Mouse (Mus musculus) frontal cortex, postnatal 14 days (tissue): ENCODE data around the gene Grip1.
A peak's percentile ranks its signal among the peaks of the same experiment; 100 is the strongest.
"Not testable (repeated sequence)": the region's sequence is repeated elsewhere in the genome, so short reads cannot be mapped to it uniquely, and the experiment has no call there.

ENCODE experiments used
- DNase-seq, 2 experiments: peaks; one replicate each; pipeline ENCODE4 v3.0.0; 2022; ENCODE audit warnings: low spot score in 2 of 2

Grip1 gene

DNA sequence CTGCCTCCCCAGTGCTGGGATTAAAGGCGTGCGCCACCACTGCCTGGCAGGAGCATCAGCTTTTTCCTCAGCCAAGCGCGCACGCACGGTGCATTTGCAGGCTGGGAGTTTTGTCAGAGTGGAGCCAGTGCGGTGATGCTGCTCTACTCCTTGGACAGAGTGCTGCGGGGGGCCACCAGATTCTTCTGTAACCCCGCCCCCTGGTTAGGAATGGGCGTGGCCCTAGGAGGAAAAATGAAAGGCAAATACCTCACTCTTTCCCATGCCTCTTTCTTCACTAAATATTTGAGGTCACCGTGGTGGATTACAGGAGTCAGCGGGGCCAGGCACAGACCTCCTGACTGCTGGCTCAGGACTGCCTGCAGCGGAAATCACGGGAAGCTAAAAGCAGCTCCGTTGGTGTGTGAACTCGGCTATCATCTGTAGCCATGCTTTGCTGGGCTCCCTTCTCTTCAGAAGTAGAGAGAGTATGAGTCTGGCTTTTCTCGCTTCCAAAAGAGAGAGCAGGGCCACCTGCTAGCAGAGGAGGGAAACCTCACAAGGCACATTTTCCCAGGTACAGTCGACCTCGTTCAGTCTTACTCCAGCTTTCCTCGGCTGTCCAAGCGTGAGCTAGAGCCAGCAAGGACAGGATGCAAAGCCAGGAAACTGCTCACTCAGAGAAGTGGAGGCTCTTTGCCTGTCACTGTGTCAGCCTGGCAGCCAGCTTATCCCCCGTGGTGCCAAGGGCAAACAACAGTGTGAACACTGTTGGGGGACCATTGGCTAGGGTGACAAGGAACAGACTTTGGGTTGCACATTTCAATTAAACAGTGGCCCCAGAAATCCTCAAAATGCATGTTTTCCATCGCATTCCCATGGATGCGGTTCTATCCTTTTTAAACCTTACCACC is 607.9 kb downstream of the Grip1 start:
- DNase-seq, result no peak

DNA sequence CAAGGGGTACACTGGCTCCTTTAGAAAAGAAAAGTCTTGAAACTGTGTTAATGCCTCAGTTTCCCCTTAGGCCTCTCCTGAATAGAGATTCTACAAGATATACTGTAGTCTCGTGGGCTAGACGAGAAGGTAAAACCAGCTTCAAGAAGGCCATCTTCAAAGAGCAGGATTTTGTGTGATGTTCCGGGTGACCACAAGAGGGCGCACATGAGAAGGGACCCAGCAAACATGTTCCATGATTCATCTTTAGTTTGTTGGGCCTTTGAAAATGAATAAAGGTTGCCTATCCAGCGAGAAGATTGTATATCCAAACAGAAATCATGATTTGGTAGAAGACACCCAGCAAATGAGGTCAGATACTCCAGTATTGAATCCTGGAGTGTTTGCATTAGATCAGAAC is 610.8 kb downstream of the Grip1 start:
- DNase-seq, result peak in 1 of 2 experiments; percentile 48

DNA sequence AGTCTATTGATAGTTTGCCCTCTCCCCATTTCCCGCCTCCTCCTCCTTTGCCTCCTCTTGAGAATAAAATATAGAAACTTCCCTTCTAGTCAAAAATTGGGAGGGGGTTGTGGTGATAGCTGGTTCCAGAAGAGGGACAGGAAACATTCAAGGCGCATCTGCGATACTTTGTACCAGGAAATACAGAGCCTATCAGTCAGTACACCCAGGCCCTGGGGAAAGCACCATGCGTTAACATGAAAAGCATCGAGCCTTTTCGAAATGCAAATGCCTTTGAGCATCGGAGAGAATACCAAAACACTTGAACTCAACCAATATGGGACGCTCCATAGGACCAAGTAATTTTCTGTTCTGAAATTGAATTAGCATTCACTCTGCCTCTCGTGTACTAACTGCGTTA is 612.7 kb downstream of the Grip1 start:
- DNase-seq, result no peak

DNA sequence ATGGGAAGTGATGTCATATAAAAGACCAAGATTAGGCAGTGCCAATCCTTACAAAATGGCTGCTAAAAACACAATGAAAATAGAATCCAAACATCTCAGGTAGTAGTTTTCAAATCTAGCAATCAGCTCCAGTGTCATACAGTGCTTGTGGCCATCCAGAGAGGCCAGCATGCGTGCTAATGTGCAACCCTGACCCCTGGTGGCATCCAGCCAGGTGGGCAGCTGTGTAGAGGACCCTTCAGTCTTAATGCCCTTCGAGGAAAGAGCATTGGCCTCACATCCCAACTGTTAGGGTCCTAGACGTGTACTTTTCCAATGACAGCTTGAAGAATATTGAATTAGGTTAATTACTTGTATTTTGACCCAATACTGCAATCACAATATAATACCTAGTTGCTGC is 624.2 kb downstream of the Grip1 start:
- DNase-seq, result no peak

DNA sequence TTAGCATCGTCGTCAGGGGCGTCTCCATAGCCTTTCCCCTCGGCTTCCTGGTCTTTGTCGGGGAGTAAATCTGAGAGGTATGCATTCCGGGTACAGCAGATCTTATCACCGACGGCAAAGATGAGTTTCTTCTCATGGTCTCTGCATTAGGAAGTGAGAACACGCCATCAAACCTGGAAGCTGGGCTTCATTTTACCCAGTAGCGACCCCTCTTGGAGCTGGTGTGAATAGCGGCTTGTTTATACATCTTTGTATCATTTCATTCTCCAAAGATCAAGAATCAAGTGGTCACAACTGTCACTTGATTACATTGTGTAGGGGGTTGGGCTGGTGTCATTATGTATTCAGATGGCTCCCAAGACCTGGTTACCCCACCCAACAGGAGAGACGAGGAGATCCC is 638.9 kb downstream of the Grip1 start:
- DNase-seq, result no peak

DNA sequence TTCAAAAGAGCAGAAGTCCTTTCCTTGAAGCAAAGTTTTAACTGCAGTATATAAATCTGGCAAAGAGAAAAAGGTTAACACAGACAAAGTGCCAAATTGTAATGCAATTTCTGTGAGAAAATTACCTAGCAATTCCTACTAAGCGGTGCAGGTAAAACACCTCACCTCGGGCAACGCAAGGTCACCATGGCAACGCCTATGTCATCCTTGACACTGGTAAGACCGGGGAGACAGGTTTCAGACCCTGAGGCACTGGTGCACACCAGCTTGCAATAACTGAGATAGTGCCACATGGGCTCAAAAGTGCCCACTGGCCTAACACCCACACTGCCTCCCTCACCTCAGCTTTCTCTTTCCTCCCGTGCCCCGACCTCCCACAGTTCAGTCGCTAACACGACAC is 641.5 kb downstream of the Grip1 start:
- no peak for DNase-seq

DNA sequence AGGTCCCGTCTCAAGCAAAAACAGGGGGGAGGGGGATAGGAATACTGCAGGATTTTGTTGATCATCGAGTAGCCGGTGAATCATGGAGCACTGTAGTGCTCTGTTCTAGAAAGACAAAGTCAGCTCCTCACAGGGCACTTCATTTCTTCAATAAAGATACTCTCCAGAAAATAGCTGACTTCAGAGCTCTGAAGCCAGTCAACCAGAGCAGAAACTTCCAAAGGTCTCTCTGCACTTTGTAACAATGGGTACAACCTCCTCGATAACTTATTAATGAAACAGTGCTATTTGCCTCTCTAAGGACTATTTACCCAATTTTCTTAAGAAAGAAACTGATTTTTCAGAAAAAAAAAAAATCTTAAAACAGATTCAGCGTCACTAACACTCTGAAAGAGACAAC is 642.1 kb downstream of the Grip1 start:
- no peak for DNase-seq

DNA sequence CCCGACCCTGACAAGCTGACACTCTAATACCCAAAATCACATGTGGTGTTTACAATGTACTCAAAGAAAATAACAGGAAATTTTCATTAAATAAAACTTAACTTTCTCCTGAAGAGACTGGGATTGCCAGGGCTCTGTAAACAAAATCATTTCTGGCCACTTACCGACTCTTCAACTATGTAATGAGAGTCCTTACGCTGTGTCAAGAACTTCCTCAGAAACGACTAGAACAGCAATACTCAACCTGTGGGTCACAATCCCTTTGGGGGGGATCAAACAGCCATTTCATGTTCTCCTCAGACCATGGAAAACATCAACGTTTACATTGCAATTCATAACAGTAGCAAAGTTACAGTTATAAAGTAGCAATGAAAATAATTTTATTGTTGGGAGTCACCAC is 643.9 kb downstream of the Grip1 start:
- no peak for DNase-seq

DNA sequence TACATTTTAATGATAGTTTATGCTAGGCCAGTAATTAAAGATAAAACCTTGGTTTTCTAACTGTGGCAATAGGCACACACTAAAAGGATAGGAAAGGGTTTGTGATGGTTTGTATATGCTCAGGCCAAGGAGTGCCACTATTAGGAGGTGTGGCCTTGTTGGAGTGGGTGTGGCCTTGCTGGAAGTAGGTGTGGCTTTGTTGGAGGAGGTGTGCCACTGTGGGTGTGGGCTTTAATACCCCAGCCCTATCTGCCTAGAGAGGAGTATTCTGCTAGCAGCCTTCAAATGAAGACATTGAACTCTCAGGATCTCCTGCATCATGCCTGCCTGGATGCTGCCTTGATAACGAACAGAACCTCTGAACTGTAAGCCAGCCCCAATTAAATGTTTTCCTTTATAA is 647.2 kb downstream of the Grip1 start:
- no peak for DNase-seq

DNA sequence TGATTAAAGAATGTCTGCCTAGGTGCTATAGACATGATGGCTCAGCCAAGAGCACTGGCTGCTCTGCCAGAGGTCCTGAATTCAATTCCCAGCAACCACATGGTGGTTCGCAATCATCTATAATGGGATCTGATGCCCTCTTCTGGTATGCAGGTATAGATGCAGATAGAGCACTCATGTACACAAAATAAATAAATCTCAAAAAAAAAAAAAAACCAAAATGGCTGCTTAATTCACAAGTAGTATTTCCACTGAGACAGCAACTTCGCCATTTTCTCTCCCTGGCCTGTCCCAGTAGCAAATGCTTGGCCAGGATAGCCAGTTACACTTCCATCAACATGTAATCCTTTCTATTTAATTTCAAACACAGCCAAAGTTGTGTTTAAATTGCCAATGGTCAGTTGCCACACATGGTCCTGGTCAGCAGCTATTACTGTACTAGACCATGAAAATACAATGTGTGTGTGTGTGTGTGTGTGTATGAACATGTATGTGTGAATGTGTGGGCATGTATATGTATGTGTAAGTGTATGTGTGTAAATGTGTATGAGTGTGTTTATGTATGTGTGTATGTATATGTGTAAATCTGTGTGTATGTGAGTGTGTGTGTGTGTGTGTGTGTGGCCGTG is 658.2 kb downstream of the Grip1 start:
- DNase-seq, result no peak

DNA sequence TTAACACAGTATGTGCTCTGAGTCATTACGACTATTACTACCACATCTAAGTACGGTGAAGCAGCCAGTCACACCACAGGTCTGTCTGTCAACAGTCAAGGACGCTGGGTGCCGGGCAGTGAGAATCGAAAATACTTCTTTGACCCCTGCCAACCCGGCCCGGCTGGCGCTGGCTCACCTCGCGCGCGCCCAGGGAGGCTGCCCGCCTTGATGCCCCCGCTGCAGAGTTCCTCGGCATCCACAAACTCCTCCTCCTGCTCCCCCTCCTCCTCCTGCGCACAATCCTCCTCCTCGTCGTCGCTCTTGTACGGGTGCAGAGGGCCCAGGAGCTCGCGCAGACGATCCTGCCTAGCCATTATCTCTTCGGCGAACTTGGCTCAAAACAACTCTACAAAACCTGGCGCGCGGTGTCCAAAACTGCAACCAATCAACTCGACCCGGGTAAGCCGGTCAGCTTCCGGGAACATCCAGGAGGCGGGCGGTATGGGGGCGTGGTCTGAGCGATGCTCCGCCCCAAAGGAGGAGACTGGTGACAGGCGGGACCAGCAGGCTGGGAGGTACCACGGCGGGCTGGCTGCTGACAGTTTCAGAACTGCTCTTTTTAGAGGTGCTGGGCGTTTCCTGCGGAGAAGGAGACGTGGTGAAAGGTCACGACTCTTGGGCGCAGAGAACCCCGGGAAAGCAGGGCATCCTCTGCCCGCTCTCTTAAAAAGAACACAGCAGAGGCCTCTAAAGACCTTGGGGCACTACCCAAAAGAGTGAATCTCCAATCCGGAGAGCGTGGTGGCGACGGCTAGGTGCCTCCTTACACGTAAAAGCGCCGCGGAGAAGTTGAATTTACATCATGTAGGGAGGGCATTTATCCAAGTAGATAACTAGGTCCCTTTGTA is 659.1 kb downstream of the Grip1 start, which contains the start of gene Helb:
Helb (minus strand) TSS at position 481 of the 890 bp plus-strand sequence.
- peak; percentile 88 to 94 for DNase-seq

DNA sequence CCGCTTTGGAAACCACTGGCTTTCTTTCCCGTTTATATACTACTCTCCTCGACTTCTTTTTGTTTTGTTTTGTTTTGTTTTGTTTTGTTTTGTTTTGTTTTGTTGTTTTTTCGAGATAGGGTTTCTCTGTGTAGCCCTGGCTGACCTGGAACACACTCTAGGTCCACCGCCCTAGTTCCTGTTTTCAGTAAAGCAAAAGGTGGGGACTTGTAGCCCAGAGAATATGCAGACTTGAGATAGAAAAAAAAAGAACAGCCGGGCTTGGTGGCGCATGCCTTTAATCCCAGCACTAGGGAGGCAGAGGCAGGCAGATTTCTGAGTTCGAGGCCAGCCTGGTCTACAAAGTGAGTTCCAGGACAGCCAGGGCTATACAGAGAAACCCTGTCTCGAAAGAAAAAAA is 659.9 kb downstream of the Grip1 start:
- DNase-seq, result not testable (repeated sequence)

DNA sequence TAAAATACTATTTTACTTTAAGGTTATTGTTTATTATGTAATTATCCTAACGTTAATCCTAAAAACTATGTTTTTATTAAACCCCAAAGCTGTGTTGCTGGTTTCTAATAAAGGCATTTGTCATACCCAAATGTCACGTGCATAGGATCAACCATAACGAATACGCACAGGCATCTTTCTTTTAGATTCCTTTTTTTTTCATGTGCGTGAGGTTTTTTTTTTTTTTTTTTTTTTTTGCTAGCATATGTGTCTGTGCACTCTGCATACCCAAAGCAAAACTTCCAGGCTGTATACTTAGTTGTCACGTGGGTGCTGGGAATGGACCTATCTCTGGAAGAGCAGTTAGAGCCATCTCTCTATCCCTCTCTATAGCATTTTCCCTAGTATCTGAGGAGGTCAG is 660.4 kb downstream of the Grip1 start:
- no peak for DNase-seq

DNA sequence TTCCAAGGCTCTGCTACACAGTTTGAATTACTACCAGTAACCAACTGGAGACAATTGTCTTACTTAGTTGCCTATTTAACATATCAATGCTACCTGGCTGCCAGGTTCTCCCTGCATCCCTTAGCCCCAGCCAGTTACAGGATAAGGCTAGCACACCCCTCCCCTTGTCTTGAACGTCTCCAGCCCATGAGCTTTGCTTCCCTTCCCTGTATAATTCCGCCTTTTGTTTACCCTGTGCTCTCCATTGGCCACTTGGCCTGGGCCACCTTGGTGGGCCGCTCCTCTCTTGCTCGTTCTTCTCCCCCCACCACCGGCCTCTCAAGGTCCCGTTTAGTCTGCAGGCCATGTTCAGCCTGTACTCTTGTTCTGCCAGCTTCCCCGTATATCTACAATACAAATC is 660.9 kb downstream of the Grip1 start:
- no peak for DNase-seq

DNA sequence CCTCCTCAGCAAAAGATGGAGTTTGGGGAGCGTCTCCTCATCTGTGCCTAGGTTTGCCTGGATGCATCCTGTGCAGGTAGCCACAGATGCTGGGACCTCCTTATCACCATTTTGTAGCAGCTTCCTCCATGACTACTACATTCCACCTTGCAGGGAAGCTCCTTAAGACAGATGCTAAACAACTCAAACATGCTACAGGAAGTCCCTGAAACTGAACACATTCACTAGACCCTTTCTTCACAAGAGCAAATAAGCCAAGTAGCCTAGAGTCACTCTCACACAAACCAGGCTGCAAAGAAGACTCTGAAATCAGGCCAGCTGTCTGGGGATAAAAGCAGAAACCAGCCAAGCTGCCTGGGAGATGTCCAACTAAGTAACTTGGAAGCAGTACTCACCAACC is 661.6 kb downstream of the Grip1 start:
- DNase-seq, result no peak

DNA sequence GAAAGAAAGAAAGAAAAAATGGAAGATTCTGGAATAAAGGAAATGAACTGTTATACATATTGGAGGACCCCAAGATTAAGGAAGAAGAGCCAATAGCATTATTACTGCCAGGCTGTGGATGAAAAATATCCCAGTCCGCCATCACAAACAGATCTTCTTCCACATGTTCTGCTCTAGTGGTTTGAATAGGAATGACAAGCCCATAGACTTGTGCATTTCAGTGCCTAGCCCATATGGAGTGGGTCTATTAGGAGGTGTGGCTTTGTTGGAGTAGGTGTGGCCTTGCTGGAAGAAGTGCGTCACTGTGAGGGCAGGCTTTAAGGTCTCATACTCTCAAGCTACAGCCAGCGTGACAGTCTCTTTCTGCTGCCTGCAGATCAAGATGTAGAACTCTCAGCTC is 670.1 kb downstream of the Grip1 start:
- no peak for DNase-seq

DNA sequence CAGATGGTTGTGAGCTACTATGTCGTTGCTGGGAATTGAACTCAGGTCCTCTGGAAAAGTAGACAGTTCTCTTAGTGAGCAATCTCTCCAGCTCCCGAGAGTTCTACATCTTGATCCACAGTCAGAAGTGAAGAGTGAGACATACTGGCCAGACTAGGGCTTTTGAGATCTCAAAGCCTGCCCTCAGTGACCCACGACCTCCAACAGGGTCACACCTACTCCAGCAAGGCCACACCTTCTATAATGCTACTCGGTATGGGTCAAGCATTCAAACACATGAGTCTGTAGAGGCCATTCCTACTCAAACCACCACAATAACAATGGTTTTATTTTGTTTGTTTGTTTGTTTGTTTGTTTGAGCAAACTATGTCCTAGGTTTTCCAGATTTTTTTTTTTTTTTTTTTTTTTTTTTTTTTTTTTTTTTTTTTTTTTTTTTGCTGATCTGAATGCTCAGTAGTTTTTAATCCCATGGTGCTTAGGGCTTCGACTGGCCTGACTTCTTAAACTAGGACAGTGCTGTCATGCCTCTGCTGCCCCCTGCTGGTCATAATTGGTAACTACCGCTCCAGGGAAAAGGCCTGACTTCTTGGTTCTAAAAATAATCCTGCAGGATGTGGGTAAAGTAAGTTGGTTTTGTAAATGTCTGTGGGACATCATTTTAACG is 671.3 kb downstream of the Grip1 start:
- peak; percentile 62 to 87 for DNase-seq

DNA sequence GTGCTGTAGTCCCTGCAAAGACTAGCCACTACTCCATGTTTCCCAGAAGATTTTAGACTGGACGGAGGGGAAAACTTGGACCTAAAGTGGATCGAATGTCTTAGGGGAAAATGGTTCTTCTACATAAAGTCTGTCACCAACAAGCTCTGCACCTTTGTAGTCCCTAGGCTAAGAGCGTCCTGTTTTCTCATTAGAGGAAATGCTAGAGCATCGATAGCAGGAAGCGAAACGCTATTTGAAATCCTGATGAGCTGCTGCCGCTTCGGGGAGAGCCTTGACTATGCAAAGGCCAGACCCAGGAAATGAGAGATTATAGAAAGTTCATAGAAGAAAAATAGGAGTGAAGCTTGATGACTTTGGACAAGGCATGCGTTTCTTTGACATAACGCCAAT is 671.8 kb downstream of the Grip1 start:
- DNase-seq, result no peak

DNA sequence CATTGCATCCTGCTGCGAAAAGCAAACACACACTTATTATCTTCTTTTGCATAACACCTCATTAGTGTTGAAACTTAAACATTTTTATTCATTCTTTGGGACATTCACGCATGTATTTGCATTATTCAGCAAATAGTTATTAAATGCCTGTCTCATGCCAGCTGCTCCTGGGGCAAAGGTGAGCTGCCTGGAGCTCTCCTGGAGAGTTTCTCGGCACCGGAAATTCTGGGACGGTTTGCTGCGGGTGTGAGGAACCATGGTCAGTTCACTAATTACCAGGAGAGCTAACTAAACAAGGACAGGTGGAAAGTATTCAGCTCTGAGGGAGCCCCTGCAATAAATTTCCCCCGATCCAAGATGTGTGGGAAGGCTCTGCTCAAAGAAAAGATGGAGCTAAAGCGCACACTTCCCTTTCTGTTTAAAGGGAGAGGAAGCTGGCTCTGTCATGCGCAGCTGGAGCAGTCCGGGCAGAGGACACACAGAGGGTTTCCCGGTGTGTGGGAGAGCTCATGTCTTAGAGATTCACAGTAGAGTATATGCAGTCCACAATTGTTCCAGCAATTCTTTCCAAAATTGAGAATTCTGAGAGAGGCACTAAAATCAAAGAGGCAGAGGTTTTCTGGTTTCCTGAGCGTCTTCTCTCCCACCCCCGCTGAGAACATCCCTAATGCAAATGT is 675.1 kb downstream of the Grip1 start:
- DNase-seq, result no peak

DNA sequence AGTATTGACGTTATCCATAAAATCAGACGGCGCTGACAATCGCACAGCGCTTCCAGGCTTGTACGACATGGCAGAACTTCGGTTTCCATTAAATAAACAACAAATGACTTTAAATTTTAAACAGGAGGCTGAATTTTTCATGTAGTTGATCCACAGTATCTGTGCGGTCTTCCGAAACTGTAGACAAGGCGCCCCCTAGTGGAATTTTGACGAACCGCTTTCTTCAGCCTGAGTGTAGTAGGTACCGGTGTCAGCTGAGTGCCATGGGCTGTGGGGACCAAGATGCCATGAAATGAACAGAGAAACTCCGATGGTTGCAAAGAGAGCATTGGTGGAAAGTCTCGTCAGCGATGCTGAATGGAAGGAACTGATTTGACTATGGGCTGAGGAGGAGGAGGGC is 677.0 kb downstream of the Grip1 start:
- DNase-seq, result peak; percentile 10 to 66

DNA sequence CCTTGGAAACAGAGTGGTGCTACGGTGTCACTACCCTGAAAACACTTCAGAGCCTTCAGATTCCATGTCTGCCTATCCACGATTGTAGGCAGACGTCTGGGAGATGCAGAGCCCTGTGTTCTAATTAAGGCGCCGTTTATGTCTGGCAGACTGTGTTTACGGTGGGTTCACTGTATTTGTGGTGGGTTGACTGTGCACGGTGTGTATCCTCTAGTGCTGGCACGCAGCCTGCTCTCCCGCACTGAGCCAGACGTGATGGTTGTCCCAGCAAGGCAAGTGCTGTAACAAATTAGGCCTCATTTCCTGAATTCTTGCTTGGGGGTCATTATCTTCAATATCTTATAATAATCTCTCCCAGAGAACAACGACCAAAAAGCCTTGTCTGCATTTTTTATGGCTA is 680.1 kb downstream of the Grip1 start:
- DNase-seq, result no peak
